Mouse (Mus musculus): ENCODE data around the gene Pskh1.

DNA sequence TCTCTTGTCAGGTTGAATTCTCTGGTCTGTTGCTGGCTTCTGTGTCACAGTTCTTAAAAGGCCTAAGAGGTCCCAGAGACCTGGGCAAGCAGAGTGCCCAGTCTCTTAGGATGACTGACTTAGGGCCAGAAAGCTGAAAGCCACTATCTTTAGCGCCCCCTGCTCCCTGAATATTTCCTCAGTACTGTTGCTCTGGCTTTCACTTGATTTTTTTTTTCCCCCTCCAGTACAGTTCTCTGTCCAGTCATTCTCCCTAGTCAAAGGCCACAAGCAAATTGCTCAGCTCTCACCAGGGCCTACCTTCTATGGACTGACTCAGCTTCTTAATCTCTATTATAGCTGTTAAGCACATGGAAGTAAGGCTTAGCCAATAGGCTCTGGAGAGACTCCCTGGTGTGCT lies 38.3 kb upstream of the Pskh1 start:
- TF ChIP-seq POLR2A (IDR thresholded peaks at IDR 0.05; ENCODE audit: control insufficient read depth, extremely low read depth, insufficient read depth, low read length, poor library complexity) (no peak), CTCF (IDR thresholded peaks at IDR 0.05; ENCODE audit: borderline replicate concordance, control insufficient read depth, extremely low read depth, insufficient read depth, low read length, poor library complexity) (no peak)

Data from thymus, adult 2 months (tissue).